Mouse (Mus musculus): ENCODE results near the gene Pck2. TPM values are rescaled to one million over a fixed set of nuclear protein-coding genes. Genes with fewer than 3 reads are reported as not detected.

The Pck2 gene
- polyA plus RNA-seq (2015; fragmentation: Nextera tagmentation; extraction: Ambion mirVana) = 36.8 and 42.8 TPM in 2 replicates

GRCm38 (mm10) chr14:55540067-55540786 lies at the start of gene Pck2:
Gene Pck2 (plus strand): TSS chr14:55540266.
- WGBS = under 1% methylated on average over 32 of the region's 32 CpGs
- Histone ChIP-seq H3K36me3 (ENCODE audit: control insufficient read depth, insufficient read depth) (peaks cover 11% of the 10 kb centered on the region; the same call in 1 of the 2 replicates), H3K27me3 (ENCODE audit: control insufficient read depth, insufficient read depth, low read length) (no peaks in the 10 kb centered on the region), H3K9me3 (replicated peaks; ENCODE audit: control insufficient read depth, low read length) (no peaks in the 10 kb centered on the region), H3K4me1 (ENCODE audit: control insufficient read depth, insufficient read depth, low read length) (peaks cover 7% of the 10 kb centered on the region), H3K4me2 (ENCODE audit: low read depth, low read length) (peak within 1 kb of the TSS; percentile 81), H3K27ac (ENCODE audit: low read length) (peak within 1 kb of the TSS; percentile 84), H3K4me3 (ENCODE audit: low read length) (peak within 1 kb of the TSS; percentile 73), H3K9ac (ENCODE audit: low read length) (peak within 1 kb of the TSS; percentile 78)
- peak; percentile 92 for ATAC-seq (replicated peaks; ENCODE audit: extremely low read depth, insufficient read depth, low FRiP score)

- Histone ChIP-seq H3K9me3 (replicated peaks; ENCODE audit: control insufficient read depth, low read length) (no peaks in the 10 kb centered on the region), H3K27me3 (ENCODE audit: control insufficient read depth, insufficient read depth, low read length) (no peaks in the 10 kb centered on the region; the same call in 1 of the 2 replicates), H3K4me1 (ENCODE audit: control insufficient read depth, insufficient read depth, low read length) (peaks cover 6% of the 10 kb centered on the region), H3K4me2 (ENCODE audit: low read depth, low read length) (peak within 1 kb of the TSS; percentile 90), H3K36me3 (ENCODE audit: control insufficient read depth, insufficient read depth) (peaks cover 5% of the 10 kb centered on the region), H3K4me3 (ENCODE audit: low read length) (peak within 1 kb of the TSS; percentile 76), H3K27ac (ENCODE audit: low read length) (peak within 1 kb of the TSS; percentile 47), H3K9ac (ENCODE audit: low read length) (peak within 1 kb of the TSS; percentile 74)
- WGBS = under 1% methylated on average over 67 of the region's 68 CpGs
- peak; percentile 82 for ATAC-seq (replicated peaks; ENCODE audit: extremely low read depth, insufficient read depth, low FRiP score)
Observed at GRCm38 (mm10) chr14:55490361-55491201, 49.5 kb upstream of the Pck2 start, which contains the start of gene Carmil3. Gene Carmil3 (plus strand): TSS chr14:55490651.

GRCm38 (mm10) chr14:55491291-55491833 lies 48.7 kb upstream of the Pck2 start:
- H3K4me3 ChIP-seq (ENCODE audit: low read length) = peak overlapping the region; percentile 76
- H3K4me1 ChIP-seq (ENCODE audit: control insufficient read depth, insufficient read depth, low read length) = peaks cover 10% of the 10 kb centered on the region
- no peaks in the 10 kb centered on the region; the same call in 1 of the 2 replicates for H3K36me3 ChIP-seq (ENCODE audit: control insufficient read depth, insufficient read depth)
- under 1% methylated on average over 30 of the region's 30 CpGs for WGBS
- no peaks in the 10 kb centered on the region for H3K9me3 ChIP-seq (replicated peaks; ENCODE audit: control insufficient read depth, low read length)
- no peaks in the 10 kb centered on the region; the same call in 1 of the 2 replicates for H3K27me3 ChIP-seq (ENCODE audit: control insufficient read depth, insufficient read depth, low read length)
- H3K27ac ChIP-seq (ENCODE audit: low read length) = peak overlapping the region; percentile 47
- peak; percentile 73 for ATAC-seq (replicated peaks; ENCODE audit: extremely low read depth, insufficient read depth, low FRiP score)
- H3K9ac ChIP-seq (ENCODE audit: low read length) = peak overlapping the region; percentile 74
- peak overlapping the region; percentile 90 for H3K4me2 ChIP-seq (ENCODE audit: low read depth, low read length)

- H3K4me1 ChIP-seq (ENCODE audit: control insufficient read depth, insufficient read depth, low read length) = peaks cover 16% of the 10 kb centered on the region
- H3K9ac ChIP-seq (ENCODE audit: low read length) = no peak overlapping the region
- no peak overlapping the region for H3K4me2 ChIP-seq (ENCODE audit: low read depth, low read length)
- no peak for ATAC-seq (replicated peaks; ENCODE audit: extremely low read depth, insufficient read depth, low FRiP score)
- no peaks in the 10 kb centered on the region; the same call in 1 of the 2 replicates for H3K27me3 ChIP-seq (ENCODE audit: control insufficient read depth, insufficient read depth, low read length)
- no peak overlapping the region for H3K4me3 ChIP-seq (ENCODE audit: low read length)
- no peak overlapping the region for H3K27ac ChIP-seq (ENCODE audit: low read length)
- no peaks in the 10 kb centered on the region for H3K9me3 ChIP-seq (replicated peaks; ENCODE audit: control insufficient read depth, low read length)
- 31% methylated on average over 3 of the region's 3 CpGs for WGBS
- no peaks in the 10 kb centered on the region for H3K36me3 ChIP-seq (ENCODE audit: control insufficient read depth, insufficient read depth)
Observed at GRCm38 (mm10) chr14:55492103-55492502, 48.0 kb upstream of the Pck2 start.

GRCm38 (mm10) chr14:55495509-55496240 lies 44.4 kb upstream of the Pck2 start:
- H3K27me3 ChIP-seq (ENCODE audit: control insufficient read depth, insufficient read depth, low read length) = no peaks in the 10 kb centered on the region; the same call in 1 of the 2 replicates
- no peak for ATAC-seq (replicated peaks; ENCODE audit: extremely low read depth, insufficient read depth, low FRiP score)
- H3K27ac ChIP-seq (ENCODE audit: low read length) = no peak overlapping the region
- no peak overlapping the region for H3K9ac ChIP-seq (ENCODE audit: low read length)
- H3K4me2 ChIP-seq (ENCODE audit: low read depth, low read length) = peak overlapping the region; percentile 1; the same call in 1 of the 2 replicates
- no peaks in the 10 kb centered on the region for H3K9me3 ChIP-seq (replicated peaks; ENCODE audit: control insufficient read depth, low read length)
- 73% methylated on average over 20 of the region's 20 CpGs for WGBS
- H3K4me1 ChIP-seq (ENCODE audit: control insufficient read depth, insufficient read depth, low read length) = peaks cover 19% of the 10 kb centered on the region
- no peaks in the 10 kb centered on the region for H3K36me3 ChIP-seq (ENCODE audit: control insufficient read depth, insufficient read depth)
- no peak overlapping the region for H3K4me3 ChIP-seq (ENCODE audit: low read length)

- Histone ChIP-seq H3K27me3 (ENCODE audit: control insufficient read depth, insufficient read depth, low read length) (no peaks in the 10 kb centered on the region; the same call in 1 of the 2 replicates), H3K9me3 (replicated peaks; ENCODE audit: control insufficient read depth, low read length) (no peaks in the 10 kb centered on the region), H3K9ac (ENCODE audit: low read length) (peak overlapping the region; percentile 52), H3K4me3 (ENCODE audit: low read length) (no peak overlapping the region), H3K4me1 (ENCODE audit: control insufficient read depth, insufficient read depth, low read length) (peaks cover 13% of the 10 kb centered on the region), H3K27ac (ENCODE audit: low read length) (peak overlapping the region; percentile 18; the same call in 1 of the 2 replicates), H3K4me2 (ENCODE audit: low read depth, low read length) (peak overlapping the region; percentile 41; the same call in 1 of the 2 replicates), H3K36me3 (ENCODE audit: control insufficient read depth, insufficient read depth) (no peaks in the 10 kb centered on the region)
- 49% methylated on average over 15 of the region's 16 CpGs for WGBS
- ATAC-seq (replicated peaks; ENCODE audit: extremely low read depth, insufficient read depth, low FRiP score) = no peak
Observed at GRCm38 (mm10) chr14:55496761-55497448, 43.2 kb upstream of the Pck2 start.

- H3K9me3 ChIP-seq (replicated peaks; ENCODE audit: control insufficient read depth, low read length) = no peaks in the 10 kb centered on the region
- H3K4me3 ChIP-seq (ENCODE audit: low read length) = no peak overlapping the region
- no peaks in the 10 kb centered on the region for H3K36me3 ChIP-seq (ENCODE audit: control insufficient read depth, insufficient read depth)
- ATAC-seq (replicated peaks; ENCODE audit: extremely low read depth, insufficient read depth, low FRiP score) = 0 out of 2 replicates have a peak, but pooled peaks have one; percentile 39
- H3K27me3 ChIP-seq (ENCODE audit: control insufficient read depth, insufficient read depth, low read length) = no peaks in the 10 kb centered on the region; the same call in 1 of the 2 replicates
- WGBS = 28% methylated on average over 6 of the region's 6 CpGs
- peaks cover 13% of the 10 kb centered on the region for H3K4me1 ChIP-seq (ENCODE audit: control insufficient read depth, insufficient read depth, low read length)
- H3K4me2 ChIP-seq (ENCODE audit: low read depth, low read length) = no peak overlapping the region
- H3K9ac ChIP-seq (ENCODE audit: low read length) = peak overlapping the region; percentile 38; the same call in 1 of the 2 replicates
- H3K27ac ChIP-seq (ENCODE audit: low read length) = no peak overlapping the region
Observed at GRCm38 (mm10) chr14:55497449-55497821, 42.6 kb upstream of the Pck2 start.

GRCm38 (mm10) chr14:55505612-55506011 lies 34.5 kb upstream of the Pck2 start:
- WGBS = 82% methylated on average over 9 of the region's 9 CpGs
- no peak overlapping the region for H3K9ac ChIP-seq (ENCODE audit: low read length)

More at GRCm38 (mm10) chr14:55505612-55506011, 34.5 kb upstream of the Pck2 start:
- Histone ChIP-seq H3K36me3 (ENCODE audit: control insufficient read depth, insufficient read depth) (no peaks in the 10 kb centered on the region), H3K4me2 (ENCODE audit: low read depth, low read length) (no peak overlapping the region), H3K27ac (ENCODE audit: low read length) (no peak overlapping the region), H3K27me3 (ENCODE audit: control insufficient read depth, insufficient read depth, low read length) (peaks cover 3% of the 10 kb centered on the region; the same call in 1 of the 2 replicates), H3K4me1 (ENCODE audit: control insufficient read depth, insufficient read depth, low read length) (peaks cover 3% of the 10 kb centered on the region), H3K9me3 (replicated peaks; ENCODE audit: control insufficient read depth, low read length) (no peaks in the 10 kb centered on the region), H3K4me3 (ENCODE audit: low read length) (no peak overlapping the region)
- ATAC-seq (replicated peaks; ENCODE audit: extremely low read depth, insufficient read depth, low FRiP score) = no peak

All from heart, embryonic 16.5 days (tissue).